Mouse (Mus musculus) testis, adult 2 months (tissue): ENCODE data around the gene Wdr91. TPM values are rescaled to one million over a fixed set of nuclear protein-coding genes. Genes with fewer than 3 reads are reported as not detected.

Source experiments
- H3K27ac ChIP-seq: fragments of 200-500 bp; 2 replicates; pipeline ENCODE4 v1.5.1; 2012; ENCODE audit warnings: low read depth, low read length; ENCODE audit not compliant: control insufficient read depth, insufficient read depth
- H3K27me3 ChIP-seq: fragments of 200-500 bp; 2 replicates; pipeline ENCODE4 v1.6.1; 2012; ENCODE audit warnings: mild to moderate bottlenecking, low read length, moderate library complexity; ENCODE audit not compliant: control insufficient read depth, insufficient read depth
- H3K36me3 ChIP-seq: fragments of 200-500 bp; 2 replicates; pipeline ENCODE4 v1.6.1; 2012; ENCODE audit warnings: mild to moderate bottlenecking, low read length; ENCODE audit not compliant: control insufficient read depth, insufficient read depth
- H3K4me1 ChIP-seq: fragments of 200-500 bp; 2 replicates; pipeline ENCODE4 v1.6.1; 2012; ENCODE audit warnings: low read length; ENCODE audit not compliant: control insufficient read depth, insufficient read depth
- H3K4me3 ChIP-seq: fragments of 200-500 bp; 2 replicates; pipeline ENCODE4 v1.5.1; 2012; ENCODE audit warnings: low read depth, mild to moderate bottlenecking, low read length, moderate library complexity, mixed read lengths; ENCODE audit not compliant: control insufficient read depth
- CTCF ChIP-seq: fragments of 200-500 bp; IDR thresholded peaks from 2 replicates; pipeline ENCODE4 v1.5.1; 2012; ENCODE audit warnings: low read depth, mild to moderate bottlenecking, inconsistent platforms, low read length, moderate library complexity; ENCODE audit not compliant: control insufficient read depth, insufficient read depth, insufficient replicate concordance
- POLR2A ChIP-seq: fragments of 200-500 bp; IDR thresholded peaks from 2 replicates; pipeline ENCODE4 v1.6.1; 2012; ENCODE audit warnings: low read depth, mild to moderate bottlenecking, inconsistent platforms, low read length, moderate library complexity; ENCODE audit not compliant: control insufficient read depth
- polyA plus RNA-seq: library from polyadenylated mRNA; depleted of rRNA; stranded (reverse); fragments of >200 nt; gene quantifications from 2 replicates; pipeline ENCODE4 v1.2.3, GENCODE M21; 2012; rRNA removed

The Wdr91 gene
- polyA plus RNA-seq, 1 experiment, result 3.4 TPM

DNA sequence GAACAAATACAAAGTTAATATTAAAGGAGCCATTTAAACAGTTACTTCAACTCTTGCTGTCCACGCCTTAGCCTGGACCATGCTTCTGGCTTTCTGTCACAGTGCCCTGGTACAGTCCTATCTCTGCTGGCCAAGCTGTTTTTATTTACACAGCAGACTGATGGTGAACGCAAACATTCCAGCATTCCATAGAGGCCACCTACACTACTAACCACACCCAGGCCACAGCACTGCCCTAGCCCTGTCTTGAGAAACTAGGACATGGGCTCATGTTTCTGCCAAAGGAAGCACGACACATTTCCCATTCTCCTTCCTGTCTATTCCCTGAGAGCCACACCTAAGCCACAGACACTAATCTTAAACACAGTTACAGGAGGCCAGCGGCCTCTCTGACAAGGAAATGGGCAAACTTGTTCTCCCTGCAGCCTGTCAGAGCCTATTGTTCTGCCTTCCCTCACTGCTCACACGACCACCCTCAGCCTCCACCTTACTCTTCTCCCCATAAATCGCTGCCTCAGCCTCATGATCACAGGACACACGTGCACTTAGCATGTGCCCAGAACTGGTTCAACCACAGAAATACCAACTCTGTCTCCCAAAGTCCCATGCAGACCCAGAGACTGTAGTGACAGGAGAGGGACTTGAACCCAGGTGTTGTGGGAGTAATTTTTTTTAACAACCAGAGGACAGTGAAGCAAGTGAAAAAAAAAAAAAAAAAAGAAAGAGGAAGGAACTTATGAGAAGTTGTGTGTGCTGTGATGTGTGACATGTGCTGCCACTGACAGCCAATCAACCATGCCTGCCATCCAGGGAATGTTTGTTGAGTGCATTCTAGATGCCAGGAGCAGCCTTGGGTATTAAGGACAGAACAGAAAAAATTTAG lies 44.7 kb downstream of the Wdr91 start:
- Histone ChIP-seq H3K27me3 (no peaks in the 10 kb centered on the region), H3K4me1 (peaks cover 5% of the 10 kb centered on the region; the same call in 1 of the 2 replicates), H3K36me3 (no peaks in the 10 kb centered on the region), H3K4me3 (no peak overlapping the region), H3K27ac (no peak overlapping the region)
- TF ChIP-seq CTCF (no peak), POLR2A (no peak)

DNA sequence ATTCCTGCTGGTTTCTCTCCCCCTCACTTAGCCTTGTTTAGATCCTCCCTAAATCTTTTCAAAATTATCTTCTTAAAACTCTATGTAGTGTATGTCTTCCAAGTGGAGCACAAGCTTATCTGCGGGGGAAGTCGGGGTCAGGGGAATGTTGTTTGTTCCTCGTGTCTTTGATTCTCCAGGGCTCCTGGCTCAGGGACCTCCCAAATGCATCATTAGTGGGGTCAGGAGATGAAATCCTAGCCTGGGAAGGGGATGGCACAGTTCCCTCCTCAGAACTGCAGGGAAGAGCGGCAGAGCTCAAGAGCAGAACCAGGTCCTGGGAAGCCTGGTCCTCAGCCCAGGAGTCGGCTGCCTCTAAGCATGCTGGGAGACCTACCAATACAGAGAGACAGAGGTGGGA lies 45.5 kb downstream of the Wdr91 start:
- no peaks in the 10 kb centered on the region for H3K27me3 ChIP-seq
- H3K27ac ChIP-seq, result no peak overlapping the region
- peaks cover 5% of the 10 kb centered on the region; the same call in 1 of the 2 replicates for H3K4me1 ChIP-seq
- TF ChIP-seq CTCF, result no peak
- TF ChIP-seq POLR2A, result no peak
- no peaks in the 10 kb centered on the region for H3K36me3 ChIP-seq
- no peak overlapping the region for H3K4me3 ChIP-seq

DNA sequence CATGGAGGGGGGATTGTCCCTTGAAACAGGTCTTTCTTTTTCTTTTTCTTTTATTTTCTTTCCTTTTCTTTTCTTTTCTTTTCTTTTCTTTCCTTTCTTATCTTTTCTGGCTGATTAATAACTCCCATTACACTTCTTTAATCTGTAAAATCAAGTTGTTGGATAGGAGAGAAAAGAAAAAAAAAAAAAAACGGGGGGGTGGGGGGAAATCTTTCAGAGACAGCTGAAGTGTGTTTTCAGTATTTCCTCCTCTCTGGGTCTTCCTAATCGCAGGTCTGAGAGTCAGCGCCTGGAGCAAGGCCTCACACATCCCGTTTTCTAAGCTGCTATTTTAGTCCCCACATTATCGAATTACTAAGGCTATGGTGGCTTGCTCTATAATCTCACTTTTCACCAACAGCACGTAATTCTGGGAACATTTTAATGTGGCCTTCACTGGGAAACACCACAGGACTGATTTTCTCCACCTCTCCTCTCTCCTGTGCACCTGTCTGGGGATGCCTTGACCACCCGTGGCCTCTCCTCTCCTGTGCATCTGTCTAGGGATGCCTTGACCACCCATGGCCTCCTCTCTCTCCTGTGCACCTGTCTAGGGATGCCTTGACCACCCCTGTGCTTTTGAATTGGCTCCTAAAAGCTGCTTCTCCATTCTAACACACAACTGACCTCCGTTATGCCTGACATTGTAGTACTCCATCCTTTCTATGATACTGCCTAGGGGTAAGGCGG lies 46.7 kb downstream of the Wdr91 start:
- Histone ChIP-seq H3K4me1 (peaks cover 5% of the 10 kb centered on the region; the same call in 1 of the 2 replicates), H3K27me3 (no peaks in the 10 kb centered on the region), H3K27ac (no peak overlapping the region), H3K4me3 (no peak overlapping the region), H3K36me3 (no peaks in the 10 kb centered on the region)
- no peak for TF ChIP-seq CTCF
- no peak for TF ChIP-seq POLR2A

DNA sequence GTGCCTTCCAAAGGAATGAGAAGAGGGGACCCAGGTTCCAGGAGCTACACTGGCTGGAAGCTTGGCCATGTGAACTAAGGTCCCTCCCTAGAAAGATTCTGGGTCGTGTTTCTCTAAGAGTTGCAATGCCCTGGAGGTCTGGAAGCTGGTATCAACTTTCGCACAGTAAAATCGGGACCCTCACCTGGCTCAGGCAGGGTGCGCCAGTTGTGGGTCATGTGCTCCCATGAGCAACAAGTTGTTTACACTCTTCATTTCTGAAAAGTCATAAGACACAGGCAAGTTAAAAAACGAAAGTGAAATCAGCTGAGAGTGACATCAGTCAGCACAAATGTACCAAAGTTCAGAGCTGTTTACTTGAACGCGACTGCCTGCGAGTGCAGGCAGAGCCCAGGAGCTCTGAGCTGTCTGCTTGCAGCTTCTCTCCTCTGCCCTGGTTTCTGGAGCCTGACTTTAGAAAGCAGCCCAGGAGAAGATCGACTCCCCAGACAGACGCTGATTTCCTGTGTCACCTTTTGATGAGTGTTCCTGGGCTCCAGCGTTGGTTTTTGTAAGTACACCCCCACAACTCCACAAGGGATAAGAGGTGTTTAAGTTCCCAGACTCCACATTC lies 47.8 kb downstream of the Wdr91 start, which contains the start of gene Tmem140:
Gene Tmem140, plus strand, starts transcription at position 356 of the 613 bp plus-strand sequence.
- TF ChIP-seq POLR2A, result 0 out of 2 replicates have a peak, but pooled peaks have one; percentile 40
- no peak for TF ChIP-seq CTCF
- H3K4me3 ChIP-seq, result peak within 1 kb of the TSS; percentile 72
- H3K27ac ChIP-seq, result peak within 1 kb of the TSS; percentile 88
- H3K27me3 ChIP-seq, result no peaks in the 10 kb centered on the region
- peaks cover 5% of the 10 kb centered on the region; the same call in 1 of the 2 replicates for H3K4me1 ChIP-seq
- no peaks in the 10 kb centered on the region for H3K36me3 ChIP-seq

DNA sequence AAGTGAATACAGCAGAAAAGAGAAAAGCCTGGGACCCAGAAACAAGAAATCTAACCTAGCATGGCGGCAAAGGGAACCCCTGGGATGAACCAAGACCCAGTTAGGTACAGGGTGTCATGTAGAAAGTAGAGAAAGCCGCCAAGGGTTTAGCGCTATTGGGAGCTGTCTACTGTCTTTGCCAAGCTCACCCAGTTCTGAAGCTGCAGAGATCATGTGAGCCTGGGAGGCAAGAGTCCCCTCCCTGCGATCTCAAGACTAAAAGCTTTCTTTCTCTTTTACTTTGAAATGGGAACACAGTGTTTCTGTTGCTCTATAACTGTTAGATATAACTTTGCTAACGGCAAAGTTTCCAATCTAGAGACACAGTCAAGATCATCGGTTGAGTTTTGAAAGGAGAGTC lies 48.3 kb downstream of the Wdr91 start:
- peak overlapping the region; percentile 72 for H3K4me3 ChIP-seq
- H3K4me1 ChIP-seq, result peaks cover 5% of the 10 kb centered on the region; the same call in 1 of the 2 replicates
- TF ChIP-seq POLR2A (no peak), CTCF (no peak)
- no peaks in the 10 kb centered on the region for H3K27me3 ChIP-seq
- H3K36me3 ChIP-seq, result no peaks in the 10 kb centered on the region
- peak overlapping the region; percentile 88 for H3K27ac ChIP-seq

DNA sequence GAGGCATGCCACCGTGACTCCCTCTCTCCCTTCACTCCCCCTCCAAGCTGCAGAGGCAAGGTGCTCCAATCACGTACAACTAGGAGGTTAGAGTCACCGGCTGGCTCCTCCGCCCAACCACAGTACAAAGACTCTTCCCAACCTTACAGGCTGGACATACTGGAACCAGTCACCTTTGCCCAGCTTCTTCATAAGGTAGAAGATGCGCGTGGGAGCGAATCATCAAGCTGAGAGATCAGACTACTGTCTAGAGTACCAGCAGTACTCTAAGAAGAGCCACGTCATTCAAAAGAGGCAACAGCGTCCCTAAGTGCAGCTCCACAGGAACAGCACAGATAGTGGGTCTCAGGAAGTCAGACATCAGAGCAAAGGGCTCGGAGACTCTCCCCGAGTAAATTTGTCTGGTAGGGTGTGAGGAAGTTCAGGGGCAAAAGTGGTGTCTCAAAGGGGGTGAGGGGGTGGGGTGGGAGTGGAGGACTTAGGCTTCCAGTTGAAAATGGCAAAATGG lies 49.1 kb downstream of the Wdr91 start:
- no peak overlapping the region for H3K27ac ChIP-seq
- H3K4me3 ChIP-seq, result no peak overlapping the region
- no peaks in the 10 kb centered on the region for H3K36me3 ChIP-seq

DNA sequence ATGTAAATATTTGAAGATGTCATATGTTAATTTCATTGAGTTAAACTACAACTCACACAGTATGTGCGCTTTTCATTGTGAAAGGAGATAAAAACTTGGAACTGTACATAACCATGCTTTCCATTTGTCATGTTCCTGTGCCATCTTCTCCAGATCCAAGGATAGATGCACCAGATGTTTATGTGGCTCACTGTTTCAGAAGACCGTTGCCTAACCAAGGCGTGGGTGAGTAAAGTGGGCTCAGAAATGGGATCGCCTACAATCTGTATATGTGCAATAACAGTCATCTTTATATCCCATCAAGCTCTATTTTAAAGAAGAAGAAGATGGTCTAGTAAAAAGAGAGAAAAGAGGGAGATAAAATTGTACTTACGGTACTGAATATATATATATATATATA lies 78.3 kb downstream of the Wdr91 start:
- no peak overlapping the region for H3K27ac ChIP-seq
- H3K4me3 ChIP-seq, result no peak overlapping the region
- H3K27me3 ChIP-seq, result no peaks in the 10 kb centered on the region
- H3K36me3 ChIP-seq, result no peaks in the 10 kb centered on the region
- H3K4me1 ChIP-seq, result no peaks in the 10 kb centered on the region
- TF ChIP-seq CTCF (no peak), POLR2A (no peak)

More for the DNA sequence above, 49.1 kb downstream of the Wdr91 start:
- no peak for TF ChIP-seq CTCF
- TF ChIP-seq POLR2A, result no peak
- Histone ChIP-seq H3K27me3 (no peaks in the 10 kb centered on the region), H3K4me1 (peaks cover 5% of the 10 kb centered on the region; the same call in 1 of the 2 replicates)

Other genes with a start within 250 kb of the Wdr91 start
- 17.9 and 21.5 TPM in 2 replicates for gene Agbl3, start 130.4 kb downstream of the Wdr91 start, polyA plus RNA-seq
- gene Tmem140, start 47.7 kb downstream of the Wdr91 start, polyA plus RNA-seq, result 1.1 and 1.3 TPM in 2 replicates
- gene Cyren, start 32.8 kb downstream of the Wdr91 start, polyA plus RNA-seq, result 1.2 and 1.7 TPM in 2 replicates
- 9.3 and 9.4 TPM in 2 replicates for gene Stra8, start 9.3 kb upstream of the Wdr91 start, polyA plus RNA-seq
- gene Slc23a4, start 77.5 kb upstream of the Wdr91 start, polyA plus RNA-seq, result 0.30 and 0.78 TPM in 2 replicates
- gene Cnot4, start 222.8 kb upstream of the Wdr91 start, polyA plus RNA-seq, result 56.1 and 60.8 TPM in 2 replicates